Mouse (Mus musculus): ENCODE measurements at regions not wholly inside any gene's neighbourhood (a gene's known extent, or its start where the extent isn't known, plus 50 kb on each side); places are given as distances from the start of the nearest gene placed in this dataset.

- no peak for TF ChIP-seq CTCF (IDR thresholded peaks at IDR 0.05; ENCODE audit: low read depth, low read length)
- TF ChIP-seq POLR2A (IDR thresholded peaks at IDR 0.05; ENCODE audit: extremely low read depth, insufficient read depth, low read length), result no peak
These were observed 123.8 kb upstream of the Hs6st1 start for GRCm38 (mm10) chr1:35944376-35944775.
